Mouse (Mus musculus) left cerebral cortex, postnatal 25 days (tissue): ENCODE results near the gene Aqp1. TPM values are rescaled to one million over a fixed set of nuclear protein-coding genes. Genes with fewer than 3 reads are reported as not detected.

Experiments used
- DNase-seq, 2 experiments: peaks; one replicate each; pipeline ENCODE4 v3.0.0; 2022; ENCODE audit warnings: low spot score in 2 of 2, mixed read lengths in 1 of 2
- intact Hi-C: fragments of 180-260 bp; cut with DNase I; formaldehyde crosslinking; loops from one replicate; pipeline ENCODE4 v1.15.1; 2025
- total RNA-seq, 2 experiments: library from RNA; stranded (reverse); gene quantifications; 2 replicates each; pipeline ENCODE4 v1.2.3; 2021

The Aqp1 gene
- 1 to 10 TPM; 1.3 to 2.5 TPM for total RNA-seq

DNA sequence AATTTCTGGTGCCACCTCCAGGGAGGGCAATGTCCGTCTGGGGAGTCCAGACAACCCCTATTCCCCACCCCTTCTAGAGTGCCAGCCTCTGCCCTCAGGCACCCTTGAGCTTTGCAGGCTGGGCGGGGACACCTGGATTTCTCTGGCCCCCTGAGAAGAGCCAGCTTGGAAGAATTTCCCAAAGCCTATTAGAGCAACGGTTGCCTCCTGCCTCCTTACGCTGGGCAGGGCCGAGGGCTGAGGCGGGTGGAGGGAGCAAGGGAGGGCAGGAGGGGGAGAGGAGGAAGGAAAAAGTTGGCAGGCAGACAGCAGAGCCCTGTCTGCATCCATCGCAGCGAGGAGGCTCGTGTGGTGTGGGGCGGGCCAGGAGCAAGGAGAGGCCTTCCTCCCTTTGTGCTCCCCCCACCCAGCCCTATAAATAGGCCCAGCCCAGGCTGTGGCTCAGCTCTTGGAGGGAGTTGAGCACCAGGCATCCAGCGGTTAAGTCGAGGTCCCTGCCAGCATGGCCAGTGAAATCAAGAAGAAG lies at the start of gene Aqp1:
Gene Aqp1 (plus strand): TSS at position 444 of the 526 bp plus-strand sequence.
- intact Hi-C loops: no loop called here
- DNase-seq: no peak

GRCm38 (mm10) chr6:55288007-55288602 lies 48.1 kb upstream of the Aqp1 start:
- DNase-seq: no peak
- intact Hi-C loops: no loop called here

- intact Hi-C loops: no loop called here
- no peak for DNase-seq
These were observed 41.6 kb upstream of the Aqp1 start for GRCm38 (mm10) chr6:55294549-55295131.

- DNase-seq: no peak
- intact Hi-C loops: no loop called here
These were observed 40.9 kb upstream of the Aqp1 start for GRCm38 (mm10) chr6:55295325-55295724.

DNA sequence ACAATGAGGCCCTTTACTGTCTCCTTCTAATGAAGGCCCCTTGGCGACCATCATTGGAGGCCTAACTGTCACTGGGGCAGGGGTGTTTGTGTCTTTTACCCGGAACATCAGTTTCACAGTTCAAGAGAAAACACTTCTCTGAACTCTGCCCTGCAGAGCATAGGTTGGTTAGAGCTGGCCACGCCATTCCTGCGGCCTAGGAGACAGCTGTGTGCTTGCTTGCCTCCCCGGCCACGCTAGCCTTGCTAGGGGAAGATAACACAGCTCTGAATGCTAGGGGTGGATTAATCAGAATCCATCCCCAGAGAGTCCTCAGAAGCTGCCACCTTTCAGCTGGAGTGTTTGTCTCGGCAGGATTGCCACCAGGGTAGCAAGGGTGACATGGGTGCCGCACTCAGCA lies 36.8 kb upstream of the Aqp1 start:
- DNase-seq: no peak
- intact Hi-C loops: no loop called here

DNA sequence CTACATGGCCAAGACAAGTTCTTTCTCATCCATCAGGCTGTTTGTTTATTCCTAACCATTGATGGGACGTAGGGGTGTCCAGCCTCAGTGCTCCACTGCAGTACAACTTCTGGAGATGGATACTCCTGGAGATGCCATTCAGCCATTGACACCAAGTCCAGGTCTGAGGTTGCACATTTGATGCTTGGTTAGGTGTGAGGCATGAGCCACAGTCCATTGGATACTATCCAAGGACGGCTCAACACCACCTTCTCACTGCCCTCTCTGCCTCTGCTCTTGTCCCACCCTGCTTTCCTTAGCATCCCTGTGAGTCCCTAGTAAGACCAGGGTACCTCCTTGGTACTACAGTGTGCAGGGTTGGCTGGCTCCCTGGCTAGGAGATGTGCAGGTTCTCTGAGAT lies 36.3 kb upstream of the Aqp1 start:
- intact Hi-C loops: no loop called here
- no peak for DNase-seq

GRCm38 (mm10) chr6:55300704-55301103 lies 35.5 kb upstream of the Aqp1 start:
- intact Hi-C loops: no loop called here
- no peak for DNase-seq

DNA sequence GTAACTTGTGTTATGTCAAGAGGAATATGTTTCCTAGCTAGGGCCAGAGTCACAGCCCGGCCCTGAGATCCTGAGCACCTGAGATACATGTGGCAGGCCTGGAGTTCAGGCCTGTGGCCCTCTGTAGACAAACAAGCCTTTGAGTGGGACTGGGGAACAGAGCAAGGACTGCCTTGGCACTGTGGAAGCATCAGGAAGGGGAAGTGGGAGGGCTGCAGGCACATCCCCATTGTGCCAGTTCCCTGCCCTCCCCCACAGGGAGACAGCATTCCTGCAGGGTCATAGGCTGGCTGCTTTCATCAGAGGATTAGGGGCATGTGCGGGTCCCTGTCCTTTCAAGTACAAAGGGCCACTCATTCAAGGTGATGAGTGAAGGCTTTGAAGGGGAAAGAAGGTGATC lies 26.1 kb upstream of the Aqp1 start:
- DNase-seq: no peak
- intact Hi-C loops: no loop called here

DNA sequence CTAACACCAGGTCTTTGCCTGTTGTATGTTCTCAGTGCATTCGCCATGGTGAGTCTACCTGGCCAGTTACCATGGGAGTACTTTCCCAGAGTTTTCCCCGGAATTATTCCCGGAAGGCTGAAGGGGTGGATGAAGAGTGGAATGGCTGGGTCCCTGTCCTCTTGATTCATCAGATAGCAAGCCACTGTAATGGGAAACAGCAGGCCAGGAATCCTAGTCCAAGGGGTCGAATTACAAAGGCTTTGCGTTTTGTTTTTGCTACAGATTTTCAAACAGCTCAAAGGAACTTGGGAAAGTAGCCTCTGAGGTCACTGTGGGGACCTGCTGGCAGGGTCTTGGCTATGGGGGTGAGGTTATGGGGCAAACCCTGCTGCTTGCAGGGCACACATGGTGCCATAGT lies 24.3 kb upstream of the Aqp1 start:
- DNase-seq: no peak
- intact Hi-C loops: no loop called here

- intact Hi-C loops: no loop called here
- no peak for DNase-seq
These were observed 22.3 kb upstream of the Aqp1 start for GRCm38 (mm10) chr6:55313893-55314292.

GRCm38 (mm10) chr6:55314628-55315027 lies 21.6 kb upstream of the Aqp1 start:
- peak; percentile 28 to 80 for DNase-seq
- intact Hi-C loops: no loop called here

GRCm38 (mm10) chr6:55318597-55318996 lies 17.6 kb upstream of the Aqp1 start:
- intact Hi-C loops: no loop called here
- no peak for DNase-seq

- intact Hi-C loops: no loop called here
These were observed 16.4 kb upstream of the Aqp1 start for GRCm38 (mm10) chr6:55319585-55320551.

GRCm38 (mm10) chr6:55320894-55321293 lies 15.3 kb upstream of the Aqp1 start:
- intact Hi-C loops: no loop called here
- no peak for DNase-seq

More at GRCm38 (mm10) chr6:55319585-55320551, 16.4 kb upstream of the Aqp1 start:
- no peak for DNase-seq

DNA sequence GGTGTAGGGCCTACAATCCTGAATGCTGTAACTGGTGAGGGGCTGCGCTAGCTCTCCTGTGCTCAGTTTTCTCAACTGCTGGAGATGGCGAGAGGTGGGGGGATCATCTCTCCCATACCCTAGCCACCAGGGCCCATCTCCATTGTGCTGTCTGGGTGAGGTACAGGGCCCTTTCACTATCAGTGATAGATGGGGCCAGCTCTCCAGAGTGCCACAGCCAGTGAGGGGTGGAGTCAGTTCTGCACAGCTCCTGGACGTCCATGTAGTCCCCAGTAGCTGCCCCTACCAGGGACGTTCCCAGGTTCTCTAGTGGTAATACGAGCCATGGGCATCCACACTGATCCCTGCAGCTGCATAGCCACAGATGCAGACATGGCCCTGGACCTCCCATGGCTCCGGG lies 14.7 kb upstream of the Aqp1 start:
- intact Hi-C loops: no loop called here
- DNase-seq: no peak

GRCm38 (mm10) chr6:55322980-55323379 lies 13.3 kb upstream of the Aqp1 start:
- intact Hi-C loops: no loop called here
- DNase-seq: no peak

DNA sequence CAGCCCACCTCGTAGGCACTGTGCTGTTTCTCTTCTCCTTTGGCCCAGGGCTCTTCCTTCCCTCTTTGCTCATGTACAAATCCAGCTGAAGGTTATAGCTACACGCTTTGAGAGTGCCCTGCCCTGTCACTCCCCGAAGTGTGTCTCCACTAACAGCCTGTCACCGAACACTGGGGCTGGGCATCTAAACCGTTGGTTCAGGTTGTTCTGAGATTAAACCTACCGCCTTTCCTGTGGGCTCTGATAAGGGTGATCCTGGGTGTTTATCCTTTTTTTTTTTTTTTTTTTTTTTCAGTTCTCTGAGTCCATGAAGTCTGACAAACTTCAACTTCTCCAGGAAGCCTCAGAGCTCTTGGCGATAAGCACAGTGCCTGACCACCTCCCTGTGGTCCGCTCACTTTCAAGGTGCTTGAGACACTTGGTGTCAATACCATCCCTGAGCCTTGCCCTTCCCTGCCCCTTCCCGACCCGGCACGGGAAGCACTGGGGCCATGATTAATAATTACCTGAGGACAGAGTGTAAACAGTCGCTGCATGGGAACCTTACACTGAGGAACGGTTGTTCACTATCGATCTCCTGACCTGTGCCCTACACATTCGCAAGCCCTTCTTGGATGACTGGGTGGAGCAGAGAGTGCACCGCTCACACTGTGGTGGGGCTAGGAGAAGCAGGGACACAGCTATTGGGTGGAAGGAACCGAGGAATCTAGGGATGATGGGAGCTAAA lies 12.2 kb upstream of the Aqp1 start:
- intact Hi-C loops: no loop called here
- no peak for DNase-seq

DNA sequence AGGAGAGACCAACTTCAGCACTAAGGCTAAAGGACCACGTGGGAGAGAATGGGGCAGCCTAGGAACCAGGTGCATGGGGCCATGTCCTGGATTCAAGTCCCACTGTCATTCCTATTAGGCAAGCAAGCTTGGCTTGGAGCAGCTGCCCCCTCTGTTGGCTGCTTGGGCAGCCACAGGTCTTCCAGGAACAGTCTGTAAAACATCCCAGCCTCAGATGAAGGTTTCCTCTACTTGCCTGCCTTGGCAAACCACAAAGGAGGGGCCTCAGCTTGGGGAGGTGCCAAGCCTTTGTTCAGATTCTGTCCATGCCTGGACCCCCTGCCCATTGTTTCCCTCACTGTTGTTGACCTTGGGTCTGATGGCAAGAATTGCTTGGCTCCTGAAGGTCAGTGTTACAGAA lies 11.4 kb upstream of the Aqp1 start:
- intact Hi-C loops: no loop called here
- DNase-seq: no peak

DNA sequence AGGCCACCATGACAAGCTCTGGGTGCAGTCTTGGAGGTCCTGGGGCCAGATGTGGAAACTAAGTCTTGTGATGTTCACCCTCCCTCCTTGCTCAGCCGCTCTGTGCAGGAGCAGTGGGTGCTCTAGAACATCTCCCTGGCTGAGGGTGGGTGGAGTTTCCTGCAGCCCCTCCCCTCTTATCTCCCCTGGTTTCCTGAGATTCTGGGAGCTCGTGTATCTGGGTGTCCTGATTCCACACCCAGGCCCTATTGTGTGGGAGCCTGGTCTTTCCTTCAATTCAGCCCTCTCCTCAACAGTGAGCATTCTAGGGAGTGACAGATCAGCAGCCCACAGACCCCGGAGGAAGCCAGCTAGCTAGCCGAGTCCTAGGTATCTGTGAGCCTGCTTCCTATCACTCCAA lies 9.9 kb upstream of the Aqp1 start:
- no peak for DNase-seq
- intact Hi-C loops: no loop called here

- no peak for DNase-seq
- intact Hi-C loops: no loop called here
These were observed 8.9 kb upstream of the Aqp1 start for GRCm38 (mm10) chr6:55327326-55327725.
